Mouse (Mus musculus): ENCODE measurements around the gene Actn2.

Actn2 gene

DNA sequence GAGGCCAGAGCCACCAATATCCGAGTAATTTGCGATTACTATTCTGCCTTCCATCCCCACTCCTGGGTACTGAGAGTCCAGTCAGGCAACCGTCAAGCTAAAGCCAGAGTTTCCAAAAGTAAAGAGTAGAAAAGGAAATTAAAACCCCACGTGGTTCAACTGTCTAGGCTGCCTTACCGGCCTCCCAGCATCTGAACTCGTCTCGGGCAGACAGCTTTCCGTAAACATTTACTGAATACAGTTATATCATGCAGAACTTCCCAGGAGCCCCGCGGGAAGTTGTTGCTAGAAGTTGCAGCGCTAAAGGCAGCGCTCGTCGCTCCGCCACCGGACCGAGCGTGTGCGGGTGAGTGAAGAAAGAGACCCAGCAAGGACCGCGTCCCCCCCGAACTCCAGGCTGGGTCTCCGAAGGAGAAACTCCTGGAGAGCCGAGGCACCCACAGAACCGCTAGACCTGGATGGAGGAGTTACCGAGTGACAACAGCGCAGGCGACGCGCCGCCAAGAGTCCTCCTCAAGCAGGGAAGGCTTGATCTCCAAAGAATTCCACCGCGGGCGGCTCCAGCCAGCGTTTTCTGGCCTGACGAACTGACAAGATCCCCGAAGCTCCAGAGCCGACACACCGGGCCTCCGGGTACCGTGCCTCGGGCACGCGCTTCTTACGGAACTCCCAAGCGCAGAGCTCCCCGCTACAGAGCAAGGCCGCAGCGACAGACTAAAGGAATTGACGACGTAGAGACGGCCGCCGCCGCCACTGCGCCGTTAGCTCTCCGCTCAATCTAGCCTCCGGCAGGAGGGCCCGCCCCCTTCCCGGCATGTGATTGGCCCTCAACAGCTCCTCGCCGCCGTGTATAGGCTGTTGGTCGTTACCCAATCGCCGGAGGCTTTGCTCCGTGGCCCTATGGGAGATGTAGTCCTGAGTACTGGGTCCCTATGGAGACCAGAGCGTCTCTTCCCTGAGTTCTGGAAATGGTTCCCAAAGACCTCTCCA, 82.9 kb downstream of the Actn2 start, which contains the start of gene Mtr:
Mtr (minus strand) TSS at position 723 of the 990 bp plus-strand sequence.
- peak; percentile 96 for DNase-seq (ENCODE audit: low spot score)

DNA sequence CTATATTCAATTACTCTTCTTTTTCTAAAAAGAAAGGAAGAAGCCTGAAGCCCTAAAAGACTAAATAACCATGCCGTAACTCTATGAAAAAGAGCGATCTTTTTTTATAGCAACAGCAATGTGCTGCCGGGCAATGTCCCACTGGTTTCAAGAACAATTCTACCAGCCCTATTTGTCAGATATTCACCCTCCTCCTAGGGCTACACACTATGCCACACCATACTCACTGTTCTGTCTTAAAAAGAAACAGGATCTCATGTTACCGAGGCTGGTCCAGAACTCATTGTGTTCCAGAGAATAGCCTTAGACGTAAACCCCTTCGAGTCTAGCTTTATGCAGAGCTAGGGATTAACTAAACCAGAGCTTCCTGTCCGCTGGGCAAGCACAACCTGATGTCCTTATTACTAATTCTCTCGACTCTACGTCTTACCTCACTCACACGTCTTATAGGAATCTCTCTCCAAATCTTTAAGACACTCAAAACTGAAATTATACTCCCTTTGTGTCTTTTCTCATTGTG, 83.6 kb downstream of the Actn2 start:
- DNase-seq (ENCODE audit: low spot score), result no peak

DNA sequence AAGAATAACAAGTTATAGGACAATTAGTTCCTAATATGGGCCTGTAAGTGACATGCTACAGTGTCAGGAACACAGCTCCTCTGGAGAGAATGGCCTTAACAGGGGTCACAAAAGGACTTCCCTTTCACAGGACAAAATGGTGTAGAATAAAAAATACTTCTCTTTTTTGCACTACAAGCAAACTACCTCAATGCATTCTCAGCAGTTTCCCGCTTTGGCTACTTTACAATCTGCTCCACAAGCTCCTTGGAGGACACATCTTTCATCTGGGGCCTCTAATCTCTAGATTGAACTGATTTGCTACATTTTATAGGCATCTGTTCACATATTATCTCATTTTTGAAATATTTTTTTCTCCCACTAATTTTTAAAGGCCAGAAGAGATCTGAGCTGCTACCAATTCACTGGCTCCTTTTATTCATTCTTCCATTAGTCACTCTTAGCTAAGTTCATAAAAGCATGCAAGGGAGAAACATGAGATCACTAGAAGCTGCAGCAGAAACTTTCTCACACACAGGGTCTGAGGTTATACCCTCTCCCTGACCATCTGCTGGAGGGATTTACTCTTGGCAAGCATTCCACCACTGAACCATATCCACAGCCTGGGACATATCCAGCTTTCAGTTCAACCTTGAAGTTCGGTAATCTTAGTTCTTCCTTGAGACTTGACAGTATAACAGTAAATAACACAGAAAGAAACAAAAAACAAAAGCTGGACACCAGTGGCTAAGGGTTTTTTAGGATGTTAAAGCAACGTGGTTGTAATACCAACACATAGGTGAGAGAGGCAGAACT, 84.5 kb downstream of the Actn2 start:
- no peak for DNase-seq (ENCODE audit: low spot score)

DNA sequence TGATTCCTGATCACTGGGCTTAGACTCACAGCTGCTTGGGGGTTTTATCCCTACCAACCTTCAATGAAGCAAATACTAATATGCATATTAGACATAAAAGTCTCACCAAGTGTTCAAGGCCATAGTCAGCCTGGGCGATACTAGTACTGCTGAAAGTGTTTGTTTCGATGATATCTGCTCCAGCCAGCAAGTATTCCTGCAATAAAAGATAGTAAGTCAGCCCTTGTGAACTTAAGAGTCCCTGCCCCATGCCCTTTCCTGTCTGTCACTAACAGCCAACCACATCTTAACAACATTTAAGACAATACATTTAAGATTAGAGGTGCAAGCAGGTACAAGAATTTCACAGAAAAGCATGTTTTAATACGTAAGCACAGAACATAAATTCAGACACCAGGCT, 90.1 kb downstream of the Actn2 start:
- DNase-seq (ENCODE audit: low spot score), result no peak

DNA sequence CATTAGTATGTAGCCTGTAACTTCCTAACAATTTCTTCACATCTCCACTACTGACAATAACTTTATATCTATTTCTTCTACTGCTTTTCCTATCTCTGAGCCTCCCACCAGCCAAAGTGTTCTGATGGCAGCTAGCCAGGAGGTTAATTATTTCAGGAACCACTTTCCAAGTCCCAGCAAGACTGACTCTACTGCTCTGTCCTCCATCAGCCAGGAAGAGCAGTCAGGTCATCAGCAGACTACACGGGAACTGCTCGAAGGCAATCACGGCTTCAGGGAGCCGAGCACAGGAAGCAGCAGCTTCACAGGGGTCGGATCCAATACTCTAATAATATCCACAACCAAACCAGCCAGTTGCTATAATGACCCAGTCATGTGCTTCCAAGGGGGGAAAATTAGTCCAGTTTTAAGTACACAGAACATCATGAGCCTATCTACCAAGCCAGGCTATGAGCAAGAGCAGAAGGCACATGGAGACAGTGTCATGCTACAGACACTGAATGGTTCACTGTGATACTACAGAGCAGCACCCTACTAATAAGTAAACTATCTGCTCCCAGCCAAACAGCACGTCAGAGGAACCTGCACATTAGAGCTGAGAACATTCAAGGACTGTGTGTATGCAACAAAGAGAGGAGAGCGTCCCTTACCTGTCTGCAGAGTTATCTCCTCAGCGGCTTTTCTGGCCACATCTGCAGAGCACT, 91.2 kb downstream of the Actn2 start:
- DNase-seq (ENCODE audit: low spot score), result no peak

DNA sequence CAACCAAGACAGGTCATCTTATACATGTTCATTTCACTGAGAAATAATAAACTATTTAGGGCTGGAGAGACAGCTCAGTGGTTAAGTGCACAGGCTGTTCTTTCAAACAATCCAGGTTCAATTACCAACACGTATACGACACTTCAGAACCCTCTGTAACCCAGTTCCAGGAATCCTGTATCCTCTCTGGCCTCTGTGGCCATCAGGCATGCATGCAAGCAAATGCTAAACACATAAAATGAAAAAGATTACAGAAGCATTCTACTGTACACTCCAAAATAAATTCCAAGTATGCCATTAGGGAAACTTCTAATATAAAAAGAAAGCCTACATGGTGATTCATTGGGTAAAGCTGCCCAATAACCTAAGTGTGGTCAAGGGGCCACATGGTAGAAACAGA, 94.6 kb downstream of the Actn2 start:
- DNase-seq (ENCODE audit: low spot score), result no peak

DNA sequence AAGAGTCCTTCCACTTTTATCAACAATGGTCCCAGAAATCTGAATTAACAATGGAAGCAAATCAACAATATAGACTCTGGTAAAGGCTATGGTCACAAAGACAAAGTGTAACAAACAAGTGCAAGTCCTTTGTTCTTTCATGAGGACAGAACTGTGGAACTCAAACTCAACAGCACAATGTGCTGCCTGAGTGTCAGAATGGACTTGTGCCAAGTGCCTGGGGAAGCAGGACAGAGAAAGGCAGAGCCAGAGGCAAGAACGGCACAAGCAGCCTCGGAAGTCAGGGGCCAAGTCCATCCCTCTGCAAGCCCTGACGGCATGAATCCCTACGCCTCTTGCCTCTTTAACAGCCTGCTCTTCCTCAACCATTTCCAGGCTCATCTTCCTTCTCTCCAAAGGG, 96.6 kb downstream of the Actn2 start:
- DNase-seq (ENCODE audit: low spot score), result no peak

DNA sequence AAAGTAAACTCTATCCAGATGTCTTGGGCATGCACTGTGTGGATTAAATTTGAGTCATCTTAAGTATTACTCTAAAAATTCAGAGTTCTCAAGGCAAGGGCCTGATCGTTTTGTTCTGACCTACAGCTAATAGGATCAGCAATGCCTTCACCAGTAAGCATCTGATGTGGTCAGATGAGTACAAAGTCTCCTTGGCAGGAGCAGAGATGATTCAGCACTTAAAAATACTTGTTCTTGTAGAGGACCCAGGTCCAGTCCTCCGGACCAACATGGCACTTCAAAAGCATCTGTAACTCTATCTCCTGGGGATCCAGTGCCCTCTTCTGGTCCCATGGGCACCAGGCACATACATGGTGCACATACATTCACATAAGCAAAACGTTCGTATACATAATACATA, 108.4 kb downstream of the Actn2 start:
- DNase-seq (ENCODE audit: low spot score), result no peak

DNA sequence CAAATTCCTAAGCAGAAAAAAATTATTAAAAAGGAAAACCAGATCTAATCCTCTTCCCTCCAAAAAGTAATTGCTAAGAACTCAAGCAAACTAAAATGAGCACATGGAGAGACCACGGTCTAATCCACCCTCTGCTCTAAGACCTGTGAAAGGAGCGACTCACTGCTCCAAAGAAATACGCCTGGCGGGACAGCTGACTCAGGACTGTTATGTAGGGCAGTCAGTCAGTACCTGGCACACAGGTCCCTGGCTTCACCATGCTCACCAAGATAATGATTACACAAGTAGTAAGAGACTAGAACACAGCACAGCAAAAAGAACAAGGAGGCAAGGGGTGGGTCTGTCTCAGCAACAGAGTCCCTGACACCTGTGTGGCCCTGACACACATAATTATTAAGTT, 112.3 kb downstream of the Actn2 start:
- DNase-seq (ENCODE audit: low spot score), result no peak

DNA sequence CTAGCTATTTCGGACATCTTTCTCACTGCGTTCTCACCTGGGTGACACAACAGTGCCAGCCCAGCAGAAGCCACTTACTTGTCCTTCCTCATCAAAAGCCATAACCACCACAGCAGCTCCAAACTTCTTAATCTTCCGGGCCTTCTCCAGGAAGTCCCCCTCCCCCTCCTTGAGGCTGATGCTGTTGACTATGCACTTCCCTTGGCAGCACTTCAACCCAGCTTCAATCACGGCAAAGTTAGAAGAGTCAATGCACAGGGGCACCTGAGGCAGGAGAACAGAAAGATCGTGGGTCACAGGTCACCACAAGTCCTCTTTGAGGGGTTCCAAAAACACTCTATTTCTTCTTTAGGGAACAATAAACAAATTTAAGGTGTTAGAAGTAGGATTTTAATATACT, 113.0 kb downstream of the Actn2 start:
- DNase-seq (ENCODE audit: low spot score), result no peak

All from urinary bladder, postnatal 14 days (tissue).